Mouse (Mus musculus): ENCODE data around the gene B020011L13Rik. TPM values are rescaled to one million over a fixed set of nuclear protein-coding genes. Genes with fewer than 3 reads are reported as not detected.

The B020011L13Rik gene
- polyA plus RNA-seq (2017; shearing (Covaris generic)): not detected

GRCm38 (mm10) chr1:117780833-117781232, at the start of gene B020011L13Rik:
TSS of gene B020011L13Rik (plus strand) at chr1:117781133.

GRCm38 (mm10) chr1:117829781-117830180, 48.8 kb downstream of the B020011L13Rik start, which contains the start of gene Gm28360:
TSS of gene Gm28360 (plus strand) at chr1:117830081.

Other genes with a start within 250 kb of the B020011L13Rik start
- not detected for gene Gm28363, start 84.0 kb upstream of the B020011L13Rik start, polyA plus RNA-seq (2017; shearing (Covaris generic))
- not detected for gene Gm28360, start 48.9 kb downstream of the B020011L13Rik start, polyA plus RNA-seq (2017; shearing (Covaris generic))
- gene Gm28168, start 146.9 kb downstream of the B020011L13Rik start, polyA plus RNA-seq (2017; shearing (Covaris generic)): not detected
- gene Gm7145, start 184.8 kb downstream of the B020011L13Rik start, polyA plus RNA-seq (2017; shearing (Covaris generic)): not detected